Mouse (Mus musculus): Measurements from ENCODE around the gene Snx12. TPM values are rescaled to one million over a fixed set of nuclear protein-coding genes. Genes with fewer than 3 reads are reported as not detected.
"Not testable (repeated sequence)": the region's sequence is repeated elsewhere in the genome, so short reads cannot be mapped to it uniquely, and the experiment has no call there.

The Snx12 gene
- total and polyA plus RNA-seq, 3 experiments: 31.5 to 56.7 (median 52.1) TPM

GRCm38 (mm10) chrX:101085211-101085610 is 137.2 kb downstream of the Snx12 start:
- Histone ChIP-seq H3K4me3 (replicated peaks in 1 of 3; ENCODE audit: low read depth in 2 of 3, low read length in 2 of 3, poor library complexity in 1 of 3) (peak overlapping the region; percentile 58 to 66 (median 59)), H3K9ac (ENCODE audit: insufficient read depth, low read depth) (peak overlapping the region; percentile 62; the same call in 1 of the 2 replicates), H3K4me1 (ENCODE audit: control insufficient read depth in 1 of 2, insufficient read depth in 2 of 2) (peaks cover 6 to 18% of the 10 kb centered on the region in 2 experiments), H3K36me3 (replicated peaks in 1 of 2; ENCODE audit: control insufficient read depth in 1 of 2, insufficient read depth in 1 of 2, low read length in 1 of 2) (peaks cover 26 to 28% of the 10 kb centered on the region in 2 experiments)
- H3K79me2 ChIP-seq (replicated peaks; ENCODE audit: control insufficient read depth, extremely low read depth, insufficient read depth, poor library complexity, severe bottlenecking); DNase-seq (ENCODE audit: extremely low read depth); in situ Hi-C loops (cut with MboI; ENCODE audit: low pct_ligation_motif_present, low pct_unique_long_range_greater_than_20kb, low sequenced_read_pairs); H3K4me2 ChIP-seq (ENCODE audit: insufficient read depth, low read depth, poor library complexity, severe bottlenecking); dilution Hi-C loops (cut with MboI; ENCODE audit: extremely low pct_ligation_motif_present, extremely low pct_unique_long_range_greater_than_20kb, low sequenced_read_pairs); H3K9me3 ChIP-seq (replicated peaks; ENCODE audit: low read length); H3K27me3 ChIP-seq (replicated peaks); H3K27ac ChIP-seq (ENCODE audit: insufficient read depth, low read depth): not testable (repeated sequence)
- 0 out of 2 replicates have a peak, but pooled peaks have one; percentile 42 for TF ChIP-seq TBP (conservative IDR thresholded peaks at IDR 0.05; ENCODE audit: low read depth, low read length)
- TF ChIP-seq BHLHE40 (IDR thresholded peaks at IDR 0.05; ENCODE audit: low read depth, low read length): peak; percentile 55
- TF ChIP-seq MYC (IDR thresholded peaks at IDR 0.05; ENCODE audit: low read depth, low read length): 0 out of 2 replicates have a peak, but pooled peaks have one; percentile 24
- peak; percentile 21; the same call in 1 of the 2 replicates for TF ChIP-seq MAX (IDR thresholded peaks at IDR 0.05; ENCODE audit: low read length)

- in situ Hi-C loops (cut with MboI; ENCODE audit: low pct_ligation_motif_present, low pct_unique_long_range_greater_than_20kb, low sequenced_read_pairs) (no loop called here), dilution Hi-C loops (cut with MboI; ENCODE audit: extremely low pct_ligation_motif_present, extremely low pct_unique_long_range_greater_than_20kb, low sequenced_read_pairs) (no loop called here)
- H3K9me3 ChIP-seq (replicated peaks; ENCODE audit: low read length): no peaks in the 10 kb centered on the region
- peak overlapping the region; percentile 67 for H3K4me2 ChIP-seq (ENCODE audit: insufficient read depth, low read depth, poor library complexity, severe bottlenecking)
- peaks cover 9% of the 10 kb centered on the region; the same call in 1 of the 2 replicates for H3K79me2 ChIP-seq (replicated peaks; ENCODE audit: control insufficient read depth, extremely low read depth, insufficient read depth, poor library complexity, severe bottlenecking)
- H3K36me3 ChIP-seq (replicated peaks in 1 of 2; ENCODE audit: control insufficient read depth in 1 of 2, insufficient read depth in 1 of 2, low read length in 1 of 2): peaks cover 34 to 38% of the 10 kb centered on the region in 2 experiments
- no peaks in the 10 kb centered on the region for H3K27me3 ChIP-seq (replicated peaks)
- TF ChIP-seq IRF4 (IDR thresholded peaks at IDR 0.05; ENCODE audit: low read depth, low read length) (no peak), CHD1 (IDR thresholded peaks at IDR 0.05; ENCODE audit: low read depth, low read length) (no peak)
- H3K4me3 ChIP-seq (replicated peaks in 1 of 3; ENCODE audit: low read depth in 2 of 3, low read length in 2 of 3, poor library complexity in 1 of 3): peak overlapping the region; percentile 58 to 66 (median 59)
- H3K9ac ChIP-seq (ENCODE audit: insufficient read depth, low read depth): peak overlapping the region; percentile 62
- DNase-seq (ENCODE audit: extremely low read depth): no peak
- H3K4me1 ChIP-seq (ENCODE audit: control insufficient read depth in 1 of 2, insufficient read depth in 2 of 2): peaks cover 6 to 18% of the 10 kb centered on the region in 2 experiments
- H3K27ac ChIP-seq (ENCODE audit: insufficient read depth, low read depth): no peak overlapping the region
These were observed 138.2 kb downstream of the Snx12 start for GRCm38 (mm10) chrX:101084192-101084591.

GRCm38 (mm10) chrX:101065245-101065644 is 157.1 kb downstream of the Snx12 start:
- in situ Hi-C loops (cut with MboI; ENCODE audit: low pct_ligation_motif_present, low pct_unique_long_range_greater_than_20kb, low sequenced_read_pairs) (no loop called here), dilution Hi-C loops (cut with MboI; ENCODE audit: extremely low pct_ligation_motif_present, extremely low pct_unique_long_range_greater_than_20kb, low sequenced_read_pairs) (no loop called here)
- Histone ChIP-seq H3K79me2 (replicated peaks; ENCODE audit: control insufficient read depth, extremely low read depth, insufficient read depth, poor library complexity, severe bottlenecking) (no peaks in the 10 kb centered on the region), H3K4me1 (ENCODE audit: control insufficient read depth in 1 of 2, insufficient read depth in 2 of 2) (no peaks in the 10 kb centered on the region), H3K4me3 (replicated peaks in 1 of 3; ENCODE audit: low read depth in 2 of 3, low read length in 2 of 3, poor library complexity in 1 of 3) (no peak overlapping the region), H3K27ac (ENCODE audit: insufficient read depth, low read depth) (no peak overlapping the region), H3K9ac (ENCODE audit: insufficient read depth, low read depth) (no peak overlapping the region), H3K36me3 (replicated peaks in 1 of 2; ENCODE audit: control insufficient read depth in 1 of 2, insufficient read depth in 1 of 2, low read length in 1 of 2) (no peaks in the 10 kb centered on the region), H3K27me3 (replicated peaks) (no peaks in the 10 kb centered on the region), H3K4me2 (ENCODE audit: insufficient read depth, low read depth, poor library complexity, severe bottlenecking) (no peak overlapping the region; the same call in 1 of the 2 replicates), H3K9me3 (replicated peaks; ENCODE audit: low read length) (no peaks in the 10 kb centered on the region)
- no peak for DNase-seq (ENCODE audit: extremely low read depth)
- TF ChIP-seq POLR2AphosphoS2 (IDR thresholded peaks at IDR 0.05; ENCODE audit: low read depth, low read length) (no peak), NELFE (IDR thresholded peaks at IDR 0.05; ENCODE audit: low read depth, low read length) (no peak), RCOR1 (conservative IDR thresholded peaks at IDR 0.05; ENCODE audit: low read depth, low read length) (no peak), POLR2A (IDR thresholded peaks at IDR 0.05; ENCODE audit: low read depth, low read length) (no peak), TBP (conservative IDR thresholded peaks at IDR 0.05; ENCODE audit: low read depth, low read length) (no peak), TCF12 (IDR thresholded peaks at IDR 0.05; ENCODE audit: low read depth, low read length) (no peak), NRF1 (IDR thresholded peaks at IDR 0.05; ENCODE audit: low read depth, low read length) (no peak), HCFC1 (IDR thresholded peaks at IDR 0.05; ENCODE audit: low read depth, low read length) (no peak), MEF2A (IDR thresholded peaks at IDR 0.05; ENCODE audit: borderline replicate concordance, low read depth, low read length) (no peak), MAZ (IDR thresholded peaks at IDR 0.05; ENCODE audit: low read depth, low read length) (no peak), SIN3A (IDR thresholded peaks at IDR 0.05; ENCODE audit: low read length) (no peak), SMC3 (IDR thresholded peaks at IDR 0.05; ENCODE audit: low read depth, low read length) (no peak), BHLHE40 (IDR thresholded peaks at IDR 0.05; ENCODE audit: low read depth, low read length) (no peak)
